Mouse (Mus musculus): Measurements from ENCODE around the gene Azin2.

The Azin2 gene

GRCm38 (mm10) chr4:128895841-128896240, 66.4 kb downstream of the Azin2 start:
- no peak for DNase-seq

- no peak for DNase-seq
These were observed 68.1 kb downstream of the Azin2 start for GRCm38 (mm10) chr4:128894112-128894511.

GRCm38 (mm10) chr4:128892188-128892587, 70.1 kb downstream of the Azin2 start:
- DNase-seq = no peak

GRCm38 (mm10) chr4:128891746-128892145, 70.5 kb downstream of the Azin2 start:
- no peak for DNase-seq

- DNase-seq = peak; percentile 82
These were observed 71.1 kb downstream of the Azin2 start for GRCm38 (mm10) chr4:128891157-128891556.

- peak; percentile 28 for DNase-seq
These were observed 72.3 kb downstream of the Azin2 start for GRCm38 (mm10) chr4:128889752-128890630.

GRCm38 (mm10) chr4:128888436-128888990, 73.7 kb downstream of the Azin2 start:
- DNase-seq = no peak

GRCm38 (mm10) chr4:128887641-128888091, 74.6 kb downstream of the Azin2 start:
- no peak for DNase-seq

GRCm38 (mm10) chr4:128887026-128887425, 75.2 kb downstream of the Azin2 start:
- no peak for DNase-seq

GRCm38 (mm10) chr4:128886571-128886970, 75.7 kb downstream of the Azin2 start:
- no peak for DNase-seq

GRCm38 (mm10) chr4:128885540-128885939, 76.7 kb downstream of the Azin2 start:
- no peak for DNase-seq

GRCm38 (mm10) chr4:128884711-128885095, 77.5 kb downstream of the Azin2 start:
- DNase-seq = no peak

GRCm38 (mm10) chr4:128883801-128884710, 78.2 kb downstream of the Azin2 start:
- DNase-seq = peak; percentile 53

- peak; percentile 83 for DNase-seq
These were observed 78.9 kb downstream of the Azin2 start, which contains the start of gene Trim62 for GRCm38 (mm10) chr4:128883379-128883781. TSS of gene Trim62 (plus strand) at chr4:128883580.

Measured in lung, postnatal 14 days (tissue).